Mouse (Mus musculus): Measurements from ENCODE around the gene Tcf25. TPM values are rescaled to one million over a fixed set of nuclear protein-coding genes. Genes with fewer than 3 reads are reported as not detected.
"Not testable (repeated sequence)": the region's sequence is repeated elsewhere in the genome, so short reads cannot be mapped to it uniquely, and the experiment has no call there.

Gene Tcf25
- total RNA-seq, 1 experiment from 2014 or later, result 275 TPM

DNA sequence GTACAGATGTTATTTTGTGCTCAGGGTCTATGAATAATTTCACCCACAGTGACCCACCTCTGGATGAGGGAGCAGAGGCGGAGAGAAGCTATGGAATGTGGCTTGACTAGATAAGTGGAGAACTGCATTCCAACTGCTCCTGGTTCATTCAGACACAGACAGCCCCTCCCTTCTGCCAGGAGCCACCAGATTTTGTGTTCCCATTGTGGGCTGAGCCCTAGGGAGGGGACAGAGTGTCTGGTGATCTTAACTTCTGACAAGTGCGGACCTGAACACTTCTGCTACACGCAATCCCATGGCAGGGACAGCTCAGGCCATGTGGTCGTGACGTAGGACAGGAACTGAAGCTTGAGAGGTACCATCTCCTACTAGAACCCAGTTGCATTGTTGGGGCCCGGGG lies 73.2 kb downstream of the Tcf25 start:
- ATAC-seq (ENCODE audit: extremely low read depth, insufficient number of reproducible peaks, low FRiP score, poor library complexity, severe bottlenecking), result no peak

DNA sequence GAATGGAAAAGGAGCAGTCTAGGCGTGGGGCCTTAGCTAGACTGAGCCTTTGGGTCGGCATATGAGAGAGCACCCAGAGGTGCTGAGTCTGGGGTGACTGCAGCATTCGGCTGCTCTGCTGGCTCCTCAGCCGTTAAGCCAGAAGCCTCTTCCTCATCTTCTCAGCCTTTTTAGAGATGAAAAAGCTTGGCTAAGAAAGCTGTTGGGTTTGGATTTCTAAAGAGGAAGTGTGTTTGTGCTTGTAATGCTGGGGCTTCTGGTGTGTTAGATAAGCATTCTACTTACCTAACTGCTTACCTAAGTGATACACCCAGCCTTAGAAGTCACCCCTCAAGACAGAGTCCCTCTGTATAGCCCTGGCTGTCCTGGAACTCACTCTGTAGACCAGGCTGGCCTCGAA lies 77.2 kb downstream of the Tcf25 start:
- no peak for ATAC-seq (ENCODE audit: extremely low read depth, insufficient number of reproducible peaks, low FRiP score, poor library complexity, severe bottlenecking)

DNA sequence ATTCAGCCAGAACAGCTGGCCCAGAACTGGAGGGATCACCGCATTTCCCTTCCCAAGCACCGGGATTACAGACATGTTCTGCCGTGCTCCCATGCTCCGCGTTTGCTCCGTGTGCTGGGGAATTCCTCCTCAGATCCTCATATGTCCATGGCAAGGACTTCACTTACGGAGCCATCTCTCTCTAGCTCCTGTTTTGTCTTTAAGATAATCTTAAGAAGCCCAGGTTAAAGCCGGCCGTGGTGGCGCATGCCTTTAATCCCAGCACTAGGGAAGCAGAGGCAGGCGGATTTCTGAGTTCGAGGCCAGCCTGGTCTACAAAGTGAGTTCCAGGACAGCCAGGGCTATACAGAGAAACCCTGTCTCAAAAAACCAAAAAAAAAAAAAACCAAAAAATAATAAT lies 78.2 kb downstream of the Tcf25 start:
- not testable (repeated sequence) for ATAC-seq (ENCODE audit: extremely low read depth, insufficient number of reproducible peaks, low FRiP score, poor library complexity, severe bottlenecking)

DNA sequence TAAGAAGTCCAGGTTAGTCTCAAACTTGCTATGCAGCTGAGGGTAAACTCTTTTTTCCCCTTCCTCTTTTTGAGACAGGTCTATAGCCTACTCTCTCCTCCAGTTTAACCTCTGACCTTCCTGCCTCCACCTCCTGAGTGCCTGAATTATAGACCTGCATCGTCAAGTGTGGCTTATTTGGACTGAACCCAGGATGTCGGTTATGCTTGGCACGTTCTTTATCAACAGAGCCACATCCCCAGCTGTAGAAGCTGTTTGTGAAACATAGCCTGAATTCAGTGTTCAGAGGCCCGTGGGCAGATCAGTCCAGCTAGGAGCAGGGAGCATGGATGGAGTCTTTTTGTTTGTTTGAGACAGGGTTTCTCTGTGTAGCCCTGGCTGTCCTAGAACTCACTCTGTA lies 78.6 kb downstream of the Tcf25 start:
- ATAC-seq (ENCODE audit: extremely low read depth, insufficient number of reproducible peaks, low FRiP score, poor library complexity, severe bottlenecking), result no peak

DNA sequence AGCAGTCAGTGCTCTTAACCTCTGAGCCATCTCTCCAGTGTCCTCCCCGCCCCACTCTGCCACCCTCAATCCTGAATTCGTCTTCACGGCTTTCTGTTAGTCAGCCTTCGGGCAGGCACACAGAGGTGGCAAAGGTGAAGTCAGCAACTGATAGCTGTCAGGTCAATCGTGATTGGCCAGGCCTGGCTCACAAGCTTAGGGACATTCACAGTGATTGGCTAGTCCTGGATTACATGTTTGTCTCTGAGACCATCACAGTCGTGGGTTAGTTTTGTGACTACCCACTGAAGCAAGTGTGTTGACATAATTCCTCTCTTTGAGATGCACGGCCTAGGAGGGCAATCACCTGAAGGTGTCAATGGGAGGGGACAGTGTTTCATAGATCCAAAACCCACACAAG lies 79.7 kb downstream of the Tcf25 start:
- ATAC-seq (ENCODE audit: extremely low read depth, insufficient number of reproducible peaks, low FRiP score, poor library complexity, severe bottlenecking), result no peak

Other genes with a start within 250 kb of the Tcf25 start
- gene Sult5a1, start 215.4 kb upstream of the Tcf25 start, total RNA-seq (2017), result not detected in 2 replicates
- not detected in 2 replicates for gene Dpep1, start 187.5 kb upstream of the Tcf25 start, total RNA-seq (2017)
- gene Chmp1a, start 161.0 kb upstream of the Tcf25 start, total RNA-seq (2017), result 60.9 and 64.8 TPM in 2 replicates
- 0.12 TPM in 2 replicates for gene Spata33, start 160.9 kb upstream of the Tcf25 start, total RNA-seq (2017)
- gene Cdk10, start 148.9 kb upstream of the Tcf25 start, total RNA-seq (2017), result 48.5 and 58.4 TPM in 2 replicates
- 3.5 and 6.8 TPM in 2 replicates for gene Spata2l, start 137.5 kb upstream of the Tcf25 start, total RNA-seq (2017)
- gene Zfp276, start 119.6 kb upstream of the Tcf25 start, total RNA-seq (2017), result 55.0 and 57.4 TPM in 2 replicates
- 43.6 and 53.3 TPM in 2 replicates for gene Vps9d1, start 119.4 kb upstream of the Tcf25 start, total RNA-seq (2017)
- 26.8 and 30.6 TPM in 2 replicates for gene Fanca, start 55.2 kb upstream of the Tcf25 start, total RNA-seq (2017)
- gene Spire2, start 41.0 kb upstream of the Tcf25 start, total RNA-seq (2017), result 0.23 and 0.37 TPM in 2 replicates
- gene Mc1r, start 33.4 kb downstream of the Tcf25 start, total RNA-seq (2017), result 0.61 TPM in 1 of 2 replicates, not detected in the other
- 1.2 TPM in 1 of 2 replicates, not detected in the other for gene Tubb3, start 37.7 kb downstream of the Tcf25 start, total RNA-seq (2017)
- gene Def8, start 49.8 kb downstream of the Tcf25 start, total RNA-seq (2017), result 5.0 and 6.2 TPM in 2 replicates
- 12.8 and 17.9 TPM in 2 replicates for gene Afg3l1, start 104.2 kb downstream of the Tcf25 start, total RNA-seq (2017)
- 0.58 TPM in 1 of 2 replicates, not detected in the other for gene Dbndd1, start 141.7 kb downstream of the Tcf25 start, total RNA-seq (2017)
- 2.3 and 4.3 TPM in 2 replicates for gene Gas8, start 145.1 kb downstream of the Tcf25 start, total RNA-seq (2017)